12 mouse cellular contexts compared by ENCODE assay signal in genomic region chr2:52511799-52512198, GRCm38 (mm10).
DNase-seq lines count a peak whose midpoint lies in the region; ATAC-seq and TF ChIP-seq lines count a peak whose summit lies in the region.
"Had no signal": no experiment of that assay in that cellular context is flagged by ENCODE, and none has a peak within 500 bp of the region (broad histone marks: within the 10 kb centered on the region; RNA-seq: fewer than 3 reads in every experiment).

No protein-coding gene starts in this region.

- H3K9ac ChIP-seq in forebrain, embryonic 16.5 days (replicated peaks; ENCODE audit: low read depth, low read length) = peak overlapping the region; percentile 43
- H3K9ac ChIP-seq in midbrain, embryonic 13.5 days (replicated peaks) = no peak overlapping the region
- no peak overlapping the region for H3K9ac ChIP-seq in lung, postnatal 0 days (replicated peaks; ENCODE audit: low read depth)

- 7% methylated on average over 13 of the region's 13 CpGs for WGBS in forebrain, embryonic 16.5 days
- whole genome bisulfite sequencing in midbrain, embryonic 13.5 days = 10% methylated on average over 13 of the region's 13 CpGs
- 31% methylated on average over 13 of the region's 13 CpGs for WGBS in lung, postnatal 0 days

- no peak for TF ChIP-seq EP300 in lung, postnatal 0 days (IDR thresholded peaks at IDR 0.05)

- H3K36me3 ChIP-seq in forebrain, embryonic 16.5 days (ENCODE audit: control insufficient read depth, insufficient read depth) = no peaks in the 10 kb centered on the region
- no peaks in the 10 kb centered on the region for H3K36me3 ChIP-seq in midbrain, embryonic 13.5 days
- no peaks in the 10 kb centered on the region for H3K36me3 ChIP-seq in lung, postnatal 0 days (ENCODE audit: insufficient read depth, low read length)

- peaks cover 7% of the 10 kb centered on the region; the same call in 1 of the 2 replicates for H3K4me1 ChIP-seq in forebrain, embryonic 16.5 days (replicated peaks; ENCODE audit: control insufficient read depth, insufficient read depth, low read length)
- peaks cover 10% of the 10 kb centered on the region for H3K4me1 ChIP-seq in midbrain, embryonic 13.5 days (replicated peaks)
- H3K4me1 ChIP-seq in lung, postnatal 0 days (ENCODE audit: insufficient read depth, low read depth, low read length) = no peaks in the 10 kb centered on the region

- DNase-seq in cerebellum, postnatal 10 days = peak; percentile 35 to 42
- peak; percentile 67 for DNase-seq in brain, adult 2 months (ENCODE audit: low read depth, low spot score)
- DNase-seq in urinary bladder, adult 2 months (ENCODE audit: low spot score) = no peak
- DNase-seq in lung, postnatal 0 days (ENCODE audit: low spot score) = no peak
- DNase-seq: kidney, adult 18-20 months; spleen, adult 18-20 months had no signal

- H3K27me3 ChIP-seq in forebrain, embryonic 16.5 days (replicated peaks; ENCODE audit: control insufficient read depth, insufficient read depth, low read length) = no peaks in the 10 kb centered on the region
- no peaks in the 10 kb centered on the region for H3K27me3 ChIP-seq in midbrain, embryonic 13.5 days
- no peaks in the 10 kb centered on the region for H3K27me3 ChIP-seq in lung, postnatal 0 days (replicated peaks; ENCODE audit: insufficient read depth, low read length)

- H3K9me3 ChIP-seq in forebrain, embryonic 16.5 days (ENCODE audit: control insufficient read depth, low read length) = no peaks in the 10 kb centered on the region
- H3K9me3 ChIP-seq in midbrain, embryonic 13.5 days = no peaks in the 10 kb centered on the region
- no peaks in the 10 kb centered on the region for H3K9me3 ChIP-seq in lung, postnatal 0 days (ENCODE audit: low read length)
- H3K9me3 ChIP-seq: megakaryocyte, embryonic 14.5 days had no signal

- peak overlapping the region; percentile 33 for H3K4me2 ChIP-seq in forebrain, embryonic 16.5 days (ENCODE audit: low read length)
- H3K4me2 ChIP-seq in midbrain, embryonic 13.5 days (replicated peaks) = peak overlapping the region; percentile 11
- no peak overlapping the region for H3K4me2 ChIP-seq in lung, postnatal 0 days (replicated peaks; ENCODE audit: low read depth, low read length)

- no peak for ATAC-seq in cerebellum, adult (ENCODE audit: insufficient number of reproducible peaks, low FRiP score, low TSS enrichment)
- peak; percentile 57 for ATAC-seq in forebrain, embryonic 16.5 days
- ATAC-seq in midbrain, embryonic 13.5 days = peak; percentile 59; the same call in 1 of the 2 replicates
- ATAC-seq in megakaryocyte, adult 5-6 weeks (ENCODE audit: poor library complexity, severe bottlenecking) = no peak
- no peak for ATAC-seq in lung, postnatal 0 days

- TF ChIP-seq CTCF in lung, postnatal 0 days (IDR thresholded peaks at IDR 0.05) = no peak

- no peak overlapping the region for H3K4me3 ChIP-seq in forebrain, embryonic 16.5 days (replicated peaks; ENCODE audit: low read length)
- no peak overlapping the region for H3K4me3 ChIP-seq in midbrain, embryonic 13.5 days (replicated peaks)
- H3K4me3 ChIP-seq in lung, postnatal 0 days (ENCODE audit: low read depth, low read length) = no peak overlapping the region
- H3K4me3 ChIP-seq: left cerebral cortex, adult 2 months; megakaryocyte, embryonic 14.5 days had no signal

- H3K27ac ChIP-seq in forebrain, embryonic 16.5 days (ENCODE audit: low read length) = no peak overlapping the region
- H3K27ac ChIP-seq in midbrain, embryonic 13.5 days = 0 out of 2 replicates have a peak overlapping the region, but pooled peaks have one; percentile 45
- H3K27ac ChIP-seq in lung, postnatal 0 days (ENCODE audit: low read length) = no peak overlapping the region
- H3K27ac ChIP-seq: left cerebral cortex, adult 2 months had no signal

Comparison
In these comparisons a context has a peak if more than half of its experiments do, and no peak if none do; other contexts are left out.
1. DNase-seq: peak in cerebellum, postnatal 10 days (2 of 2) and brain, adult 2 months (single experiment); none in urinary bladder, adult 2 months (single experiment) and lung, postnatal 0 days (single experiment).
2. ATAC-seq: peak in forebrain, embryonic 16.5 days (single experiment) and midbrain, embryonic 13.5 days (single experiment); none in cerebellum, adult (single experiment), megakaryocyte, adult 5-6 weeks (single experiment) and lung, postnatal 0 days (single experiment).